Mouse (Mus musculus) brown adipose tissue, adult 24 weeks (tissue): ENCODE measurements around the gene Gatad2b. TPM values are rescaled to one million over a fixed set of nuclear protein-coding genes. Genes with fewer than 3 reads are reported as not detected.

Source experiments
- H3K27ac ChIP-seq: fragments of 200-500 bp; replicated peaks from 2 replicates; pipeline ENCODE4 v1.5.1; 2012; ENCODE audit warnings: low read depth, mild to moderate bottlenecking, low read length
- H3K4me1 ChIP-seq: fragments of 200-500 bp; 2 replicates; pipeline ENCODE4 v1.6.1; 2012; ENCODE audit warnings: low read length, mixed read lengths; ENCODE audit not compliant: control insufficient read depth, insufficient read depth, insufficient read length
- H3K4me3 ChIP-seq: fragments of 200-500 bp; 2 replicates; pipeline ENCODE4 v1.5.1; 2012; ENCODE audit warnings: low read depth, mild to moderate bottlenecking, low read length, moderate library complexity; ENCODE audit not compliant: insufficient read depth
- polyA plus RNA-seq: library from polyadenylated mRNA; stranded (reverse); fragments of >200 nt; gene quantifications from 2 replicates; pipeline ENCODE4 v1.2.4, GENCODE M21; 2012; ENCODE audit not compliant: missing spikeins, insufficient read depth, insufficient read length

The Gatad2b gene
- polyA plus RNA-seq, 1 experiment, result 22.0 TPM

DNA sequence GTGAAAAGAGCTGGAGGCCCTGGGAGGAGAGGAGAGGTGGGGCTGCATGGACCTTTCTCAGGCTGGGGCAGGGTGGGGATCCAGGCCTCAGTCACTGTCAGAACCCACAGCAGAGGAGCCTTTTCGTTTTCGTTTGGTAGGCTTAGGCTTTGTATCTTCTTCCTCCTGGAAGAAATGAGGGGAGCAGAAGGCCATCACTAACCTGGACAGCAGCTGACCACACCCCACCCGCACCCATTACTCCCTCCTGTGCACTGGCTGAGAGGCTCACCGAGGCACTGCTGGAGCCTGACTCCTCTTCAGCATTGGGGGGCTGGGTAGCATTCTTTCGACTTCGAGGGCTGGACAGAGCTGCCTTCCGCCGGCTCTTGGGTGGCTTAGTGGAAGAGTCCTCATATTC, 99.0 kb downstream of the Gatad2b start:
- Histone ChIP-seq H3K4me1 (peaks cover 3% of the 10 kb centered on the region), H3K27ac (no peak overlapping the region), H3K4me3 (no peak overlapping the region)

DNA sequence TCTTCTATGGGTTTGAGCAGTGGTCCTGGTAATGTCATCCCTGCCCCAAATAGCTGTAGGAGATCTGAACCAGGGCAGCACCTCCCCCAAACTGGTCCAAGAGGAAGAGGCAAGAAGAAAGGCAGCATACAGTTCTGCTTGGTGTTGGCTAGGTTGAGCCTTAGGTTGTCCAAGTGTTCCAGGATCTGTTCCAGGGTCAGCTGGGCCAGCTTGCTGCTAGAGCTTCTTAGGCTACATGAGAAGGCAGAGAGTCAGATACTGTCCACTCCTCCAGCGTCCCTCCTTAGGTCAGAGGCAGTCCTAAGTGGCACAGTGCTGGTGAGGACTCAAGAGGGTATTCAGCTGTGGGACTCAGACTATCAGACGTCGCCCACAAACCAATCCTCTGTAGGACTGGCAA, 99.7 kb downstream of the Gatad2b start:
- Histone ChIP-seq H3K4me3 (no peak overlapping the region), H3K27ac (no peak overlapping the region), H3K4me1 (peaks cover 2% of the 10 kb centered on the region)

GRCm38 (mm10) chr3:90395629-90396028, 102.7 kb downstream of the Gatad2b start:
- no peaks in the 10 kb centered on the region for H3K4me1 ChIP-seq
- H3K4me3 ChIP-seq, result no peak overlapping the region
- H3K27ac ChIP-seq, result no peak overlapping the region

DNA sequence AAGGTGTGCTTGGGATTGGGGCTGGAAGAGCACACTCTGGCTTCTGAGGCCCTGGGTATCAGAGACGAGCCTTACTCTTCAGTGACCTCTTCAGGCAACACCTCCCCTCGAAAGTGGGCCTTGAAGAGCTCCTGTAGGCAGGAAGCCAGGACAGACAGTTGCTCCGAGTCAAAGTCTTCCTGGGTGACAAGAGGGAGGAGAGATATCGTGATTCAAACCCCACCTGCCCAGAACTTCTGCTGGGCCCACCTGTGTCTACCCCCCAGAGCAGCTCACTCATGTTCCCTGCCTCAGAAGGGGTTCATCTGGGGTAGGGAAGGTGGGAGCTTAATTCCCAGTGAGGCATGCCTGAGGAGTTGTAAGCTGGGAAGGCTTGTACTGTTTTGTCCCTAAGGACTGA, 108.0 kb downstream of the Gatad2b start:
- Histone ChIP-seq H3K4me3 (no peak overlapping the region), H3K4me1 (no peaks in the 10 kb centered on the region), H3K27ac (no peak overlapping the region)

- Histone ChIP-seq H3K4me3 (no peak overlapping the region), H3K27ac (no peak overlapping the region), H3K4me1 (no peaks in the 10 kb centered on the region)
Measured at GRCm38 (mm10) chr3:90404121-90404520, 111.1 kb downstream of the Gatad2b start.

DNA sequence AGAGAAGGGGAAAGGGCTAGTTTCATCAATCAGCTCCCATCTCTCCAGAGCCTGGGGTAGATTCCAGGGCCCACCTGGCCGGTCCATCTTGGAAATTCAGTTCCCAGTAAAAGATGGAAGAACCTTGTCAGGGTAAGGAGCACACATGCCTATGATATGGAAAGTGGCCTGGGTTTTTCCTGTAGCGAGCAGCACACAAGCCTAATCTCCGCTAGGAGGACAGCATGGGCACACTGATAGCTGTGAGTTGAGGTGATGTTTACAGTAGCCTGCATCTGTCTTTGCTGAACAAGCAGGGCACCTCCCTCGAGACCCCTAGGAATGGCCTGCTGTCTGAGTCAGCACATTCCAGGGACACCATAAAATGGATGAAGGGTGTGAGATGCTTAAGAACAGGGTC, 111.6 kb downstream of the Gatad2b start:
- no peaks in the 10 kb centered on the region for H3K4me1 ChIP-seq
- no peak overlapping the region for H3K27ac ChIP-seq
- no peak overlapping the region for H3K4me3 ChIP-seq

GRCm38 (mm10) chr3:90406414-90406813, 113.4 kb downstream of the Gatad2b start:
- 0 out of 2 replicates have a peak, but pooled peaks cover 3% of the 10 kb centered on the region for H3K4me1 ChIP-seq
- no peak overlapping the region for H3K27ac ChIP-seq
- H3K4me3 ChIP-seq, result no peak overlapping the region

DNA sequence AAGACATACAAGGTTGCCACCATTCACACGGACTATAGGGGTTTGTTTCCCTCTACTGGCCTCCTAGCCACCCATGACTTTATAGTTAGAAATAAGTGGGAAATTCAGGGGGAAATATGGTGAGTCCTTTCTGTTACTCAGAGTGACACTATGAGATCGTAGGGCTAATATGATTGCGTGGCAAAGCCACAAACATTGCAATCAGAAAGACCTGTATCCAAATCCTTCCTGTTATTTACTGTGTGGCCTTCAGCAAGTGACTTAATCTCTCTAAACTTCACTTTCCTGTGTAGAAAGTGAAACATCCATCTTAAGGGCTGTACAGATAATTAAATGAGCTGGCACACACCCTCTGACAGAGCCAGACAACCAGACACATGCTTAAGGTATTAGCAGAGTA, 115.7 kb downstream of the Gatad2b start:
- H3K27ac ChIP-seq, result no peak overlapping the region
- H3K4me1 ChIP-seq, result 0 out of 2 replicates have a peak, but pooled peaks cover 3% of the 10 kb centered on the region
- no peak overlapping the region for H3K4me3 ChIP-seq

- H3K27ac ChIP-seq, result peak overlapping the region; percentile 59
- H3K4me1 ChIP-seq, result 0 out of 2 replicates have a peak, but pooled peaks cover 3% of the 10 kb centered on the region
- no peak overlapping the region for H3K4me3 ChIP-seq
Measured at GRCm38 (mm10) chr3:90412312-90413010, 119.5 kb downstream of the Gatad2b start.

DNA sequence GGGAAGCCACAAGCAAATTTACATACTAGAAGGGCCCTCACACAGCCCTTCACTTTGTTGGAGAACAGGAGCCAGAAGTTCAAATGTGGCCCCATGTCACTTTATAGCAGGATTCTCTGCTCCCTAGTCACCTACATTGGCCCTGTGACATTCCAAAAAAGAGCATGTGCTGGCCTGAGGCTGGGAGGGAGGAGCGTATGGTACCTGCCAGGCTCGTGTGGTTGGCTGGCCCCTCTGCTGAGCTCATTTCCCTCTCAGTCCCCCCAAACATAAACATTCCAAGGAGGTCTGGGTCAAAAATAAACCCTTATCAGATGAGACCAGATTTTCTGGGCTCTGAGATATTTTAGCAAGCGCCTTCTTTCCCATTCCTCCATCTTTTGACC, 120.0 kb downstream of the Gatad2b start:
- Histone ChIP-seq H3K4me1 (0 out of 2 replicates have a peak, but pooled peaks cover 3% of the 10 kb centered on the region), H3K27ac (no peak overlapping the region), H3K4me3 (no peak overlapping the region)

Other genes starting within 250 kb of the Gatad2b start
- 62.5 and 63.0 TPM in 2 replicates for gene 4933434E20Rik, start 241.5 kb upstream of the Gatad2b start, polyA plus RNA-seq
- gene Ubap2l, start 240.6 kb upstream of the Gatad2b start, polyA plus RNA-seq, result 43.1 and 61.4 TPM in 2 replicates
- gene Tpm3, start 220.5 kb upstream of the Gatad2b start, polyA plus RNA-seq, result 96.4 and 103 TPM in 2 replicates
- gene Nup210l, start 189.0 kb upstream of the Gatad2b start, polyA plus RNA-seq, result 0.20 TPM in 1 of 2 replicates, not detected in the other
- 67.2 and 808 TPM in 2 replicates for gene Rps27, start 79.5 kb upstream of the Gatad2b start, polyA plus RNA-seq
- 11.5 and 16.6 TPM in 2 replicates for gene Rab13, start 79.5 kb upstream of the Gatad2b start, polyA plus RNA-seq
- 68.2 and 97.4 TPM in 2 replicates for gene Jtb, start 61.6 kb upstream of the Gatad2b start, polyA plus RNA-seq
- gene Creb3l4, start 49.7 kb upstream of the Gatad2b start, polyA plus RNA-seq, result not detected in 2 replicates
- gene Slc39a1, start 45.0 kb upstream of the Gatad2b start, polyA plus RNA-seq, result 46.7 and 53.9 TPM in 2 replicates
- gene Crtc2, start 39.0 kb upstream of the Gatad2b start, polyA plus RNA-seq, result 20.0 and 25.7 TPM in 2 replicates
- 2.2 and 3.7 TPM in 2 replicates for gene Dennd4b, start 28.0 kb upstream of the Gatad2b start, polyA plus RNA-seq
- gene Slc27a3, start 96.8 kb downstream of the Gatad2b start, polyA plus RNA-seq, result 0.52 and 2.1 TPM in 2 replicates
- gene Ints3, start 140.4 kb downstream of the Gatad2b start, polyA plus RNA-seq, result 12.6 and 13.2 TPM in 2 replicates
- 18.0 and 27.9 TPM in 2 replicates for gene Npr1, start 172.7 kb downstream of the Gatad2b start, polyA plus RNA-seq
- 30.2 and 30.6 TPM in 2 replicates for gene Ilf2, start 182.9 kb downstream of the Gatad2b start, polyA plus RNA-seq
- 55.5 and 71.6 TPM in 2 replicates for gene Snapin, start 197.9 kb downstream of the Gatad2b start, polyA plus RNA-seq
- 39.6 and 51.2 TPM in 2 replicates for gene Chtop, start 216.3 kb downstream of the Gatad2b start, polyA plus RNA-seq
- 1,535 and 1,745 TPM in 2 replicates for gene S100a1, start 221.2 kb downstream of the Gatad2b start, polyA plus RNA-seq
- 385 and 454 TPM in 2 replicates for gene S100a13, start 221.3 kb downstream of the Gatad2b start, polyA plus RNA-seq
- not detected in 2 replicates for gene S100a14, start 233.7 kb downstream of the Gatad2b start, polyA plus RNA-seq
- 86.6 and 89.4 TPM in 2 replicates for gene S100a16, start 244.1 kb downstream of the Gatad2b start, polyA plus RNA-seq